Mouse (Mus musculus) megakaryocyte, embryonic 14.5 days (primary cell): ENCODE data around the gene Gm3317. TPM values are rescaled to one million over a fixed set of nuclear protein-coding genes. Genes with fewer than 3 reads are reported as not detected.
"Not testable (repeated sequence)": the region's sequence is repeated elsewhere in the genome, so short reads cannot be mapped to it uniquely, and the experiment has no call there.

ENCODE experiments used
- H3K27me3 ChIP-seq: replicated peaks from 2 replicates; pipeline ENCODE3; 2012; ENCODE audit warnings: inconsistent platforms
- H3K36me3 ChIP-seq: replicated peaks from 2 replicates; pipeline ENCODE3; 2012; ENCODE audit warnings: low read length, inconsistent platforms, mixed read lengths
- H3K4me1 ChIP-seq: 2 replicates; pipeline ENCODE4 v1.6.1; 2012; ENCODE audit warnings: inconsistent platforms
- H3K4me3 ChIP-seq: replicated peaks from 2 replicates; pipeline ENCODE3; 2012; ENCODE audit warnings: moderate library complexity, mild to moderate bottlenecking, inconsistent platforms
- H3K9me3 ChIP-seq: 2 replicates; pipeline ENCODE4 v1.6.1; 2012; ENCODE audit warnings: inconsistent platforms
- polyA plus RNA-seq: library from polyadenylated mRNA; stranded (reverse); fragments of >175 nt; gene quantifications from 2 replicates; pipeline ENCODE4 v1.2.3, GENCODE M21; 2012; ENCODE audit warnings: low replicate concordance; ENCODE audit not compliant: insufficient read depth

The Gm3317 gene
- polyA plus RNA-seq: not detected in 2 replicates

GRCm38 (mm10) chr14:5164235-5164634 is at the start of gene Gm3317:
TSS of gene Gm3317 (plus strand) at chr14:5164535.
- H3K36me3 ChIP-seq, H3K4me1 ChIP-seq, H3K27me3 ChIP-seq, H3K9me3 ChIP-seq, H3K4me3 ChIP-seq: not testable (repeated sequence)

GRCm38 (mm10) chr14:5131219-5131618 is 33.1 kb upstream of the Gm3317 start, which contains the start of gene Gm8279:
TSS of gene Gm8279 (plus strand) at chr14:5131519.
- not testable (repeated sequence) for H3K36me3 ChIP-seq, H3K27me3 ChIP-seq, H3K9me3 ChIP-seq, H3K4me3 ChIP-seq, H3K4me1 ChIP-seq

DNA sequence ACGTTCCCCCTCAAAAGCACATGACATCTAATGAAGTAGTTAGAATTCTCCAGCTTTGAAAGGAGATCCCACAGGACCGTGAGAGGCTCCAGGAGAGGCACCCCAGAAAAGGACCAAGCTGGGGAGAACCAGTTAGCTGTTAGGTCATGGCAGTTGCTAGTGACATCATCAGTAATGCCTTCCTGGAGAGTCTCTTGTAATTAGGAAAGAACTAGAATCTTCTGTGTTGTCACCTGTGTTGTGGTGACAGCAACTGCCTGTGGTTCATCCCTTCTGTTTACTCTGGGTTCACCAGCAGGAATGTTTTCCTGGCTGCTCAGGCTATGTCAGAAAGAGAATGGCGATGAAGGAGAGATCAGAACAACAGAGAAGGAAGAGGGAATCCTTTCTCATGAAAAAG is 21.2 kb downstream of the Gm3317 start, which contains the start of gene Gm8271:
Gene Gm8271, plus strand, starts transcription at position 301 of the 400 bp plus-strand sequence.
- H3K9me3 ChIP-seq, H3K27me3 ChIP-seq, H3K4me1 ChIP-seq, H3K36me3 ChIP-seq, H3K4me3 ChIP-seq: not testable (repeated sequence)

Other genes starting within 250 kb of the Gm3317 start
- not detected in 2 replicates for gene Gm8297, start 180.6 kb upstream of the Gm3317 start, polyA plus RNA-seq
- not detected in 2 replicates for gene Gm3298, start 148.6 kb upstream of the Gm3317 start, polyA plus RNA-seq
- gene 4930555G01Rik, start 113.9 kb upstream of the Gm3317 start, polyA plus RNA-seq: not detected in 2 replicates
- not detected in 2 replicates for gene Gm8281, start 93.5 kb upstream of the Gm3317 start, polyA plus RNA-seq
- not detected in 2 replicates for gene Gm8279, start 33.0 kb upstream of the Gm3317 start, polyA plus RNA-seq
- gene Gm8271, start 21.3 kb downstream of the Gm3317 start, polyA plus RNA-seq: not detected in 2 replicates
- not detected in 2 replicates for gene Gm3526, start 96.0 kb downstream of the Gm3317 start, polyA plus RNA-seq
- not detected in 2 replicates for gene Gm3542, start 170.4 kb downstream of the Gm3317 start, polyA plus RNA-seq
- gene Gm3500, start 224.5 kb downstream of the Gm3317 start, polyA plus RNA-seq: not detected in 2 replicates